Comparison of ENCODE assay signal across 9 mouse cellular contexts in the genomic region with DNA sequence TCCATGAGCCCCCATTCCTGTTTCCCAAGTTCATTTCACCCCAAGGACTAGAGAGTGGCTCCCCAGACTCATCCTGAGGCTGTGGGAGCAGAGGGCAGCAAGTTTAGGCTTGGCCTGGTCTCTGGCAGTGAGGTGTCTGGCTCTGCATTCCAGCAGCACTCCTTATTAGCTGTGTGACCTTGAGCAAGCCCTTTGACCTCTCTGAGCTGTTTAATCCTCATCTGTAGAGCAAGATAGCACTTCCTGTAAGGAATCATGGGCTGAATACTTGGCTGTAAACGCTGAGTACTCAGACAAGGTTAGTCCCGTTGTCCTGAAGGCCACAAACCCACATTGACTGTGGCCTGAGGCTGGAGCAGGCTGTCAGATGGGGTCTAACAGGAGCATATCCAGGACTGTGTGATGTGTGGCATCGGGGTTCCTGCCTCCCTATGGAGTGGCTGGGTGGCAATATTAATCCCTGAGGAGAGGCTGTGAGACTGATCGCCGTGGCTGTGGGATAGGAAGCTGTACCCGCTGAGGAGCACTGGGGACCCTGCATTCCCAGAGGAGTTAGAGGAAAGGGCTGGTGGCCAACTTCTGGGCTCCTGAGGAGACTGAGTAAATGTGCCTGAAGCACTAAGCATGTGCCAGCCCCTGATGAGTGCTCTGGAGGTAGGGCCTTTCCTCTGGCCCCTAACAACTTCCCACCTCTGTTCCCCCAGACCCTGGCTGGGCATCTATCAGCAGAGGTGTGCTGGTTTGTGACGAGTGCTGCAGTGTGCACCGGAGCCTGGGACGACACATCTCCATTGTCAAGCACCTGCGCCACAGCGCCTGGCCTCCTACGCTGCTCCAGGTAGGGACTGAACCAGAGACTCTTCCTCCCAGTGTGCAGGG. TPM values are rescaled to one million over a fixed set of nuclear protein-coding genes. Genes with fewer than 3 reads are reported as not detected.
DNase-seq lines count a peak whose midpoint lies in the region; ATAC-seq and TF ChIP-seq lines count a peak whose summit lies in the region.
"Had no signal": no experiment of that assay in that cellular context is flagged by ENCODE, and none has a peak within 500 bp of the region (broad histone marks: within the 10 kb centered on the region; RNA-seq: fewer than 3 reads in every experiment).

No protein-coding gene starts in this region.

- H3K27ac ChIP-seq in kidney, embryonic 15.5 days = peak overlapping the region; percentile 86
- H3K27ac ChIP-seq in forebrain, embryonic 14.5 days (ENCODE audit: low read depth, low read length) = peak overlapping the region; percentile 21; the same call in 1 of the 2 replicates
- peak overlapping the region; percentile 31 for H3K27ac ChIP-seq in liver, embryonic 13.5 days
- H3K27ac ChIP-seq in thymus, adult 2 months (ENCODE audit: control insufficient read depth, insufficient read depth, low read length) = no peak overlapping the region

- 82% methylated on average over 12 of the region's 12 CpGs for WGBS in kidney, embryonic 15.5 days
- 79% methylated on average over 12 of the region's 12 CpGs for WGBS in forebrain, embryonic 14.5 days
- WGBS in liver, embryonic 13.5 days (ENCODE audit: insufficient replicate concordance) = 83% methylated on average over 12 of the region's 12 CpGs
- 93% methylated on average over 12 of the region's 12 CpGs for WGBS in thymus, adult 2 months

- no peak overlapping the region for H3K4me2 ChIP-seq in kidney, embryonic 15.5 days
- no peak overlapping the region for H3K4me2 ChIP-seq in forebrain, embryonic 14.5 days (ENCODE audit: low read length)
- H3K4me2 ChIP-seq in liver, embryonic 13.5 days = no peak overlapping the region

- no peaks in the 10 kb centered on the region for H3K9me3 ChIP-seq in kidney, embryonic 15.5 days (replicated peaks)
- H3K9me3 ChIP-seq in forebrain, embryonic 14.5 days (replicated peaks; ENCODE audit: control insufficient read depth, low read length) = no peaks in the 10 kb centered on the region
- no peaks in the 10 kb centered on the region for H3K9me3 ChIP-seq in liver, embryonic 13.5 days (replicated peaks)

- no peak for TF ChIP-seq CTCF in thymus, adult 2 months (IDR thresholded peaks at IDR 0.05; ENCODE audit: borderline replicate concordance, control insufficient read depth, extremely low read depth, insufficient read depth, low read length, poor library complexity)

- H3K36me3 ChIP-seq in kidney, embryonic 15.5 days = peaks cover 46% of the 10 kb centered on the region
- H3K36me3 ChIP-seq in forebrain, embryonic 14.5 days (ENCODE audit: control insufficient read depth, insufficient read depth, low read length) = peaks cover 44% of the 10 kb centered on the region
- H3K36me3 ChIP-seq in liver, embryonic 13.5 days = peaks cover 27% of the 10 kb centered on the region
- peaks cover 10% of the 10 kb centered on the region for H3K36me3 ChIP-seq in thymus, adult 2 months (ENCODE audit: control insufficient read depth, insufficient read depth, low read length)

- no peak overlapping the region for H3K9ac ChIP-seq in kidney, embryonic 15.5 days
- H3K9ac ChIP-seq in forebrain, embryonic 14.5 days (ENCODE audit: low read length) = no peak overlapping the region
- no peak overlapping the region for H3K9ac ChIP-seq in liver, embryonic 13.5 days

- H3K4me3 ChIP-seq in kidney, embryonic 15.5 days (replicated peaks) = no peak overlapping the region
- no peak overlapping the region for H3K4me3 ChIP-seq in forebrain, embryonic 14.5 days (ENCODE audit: low read depth, low read length)
- no peak overlapping the region for H3K4me3 ChIP-seq in liver, embryonic 13.5 days (replicated peaks)
- no peak overlapping the region for H3K4me3 ChIP-seq in thymus, adult 2 months (ENCODE audit: control insufficient read depth, insufficient read depth, low read length)
- H3K4me3 ChIP-seq: myocyte had no signal

- no peak for TF ChIP-seq POLR2A in thymus, adult 2 months (IDR thresholded peaks at IDR 0.05; ENCODE audit: control insufficient read depth, extremely low read depth, insufficient read depth, low read length, poor library complexity)

- peaks cover 70% of the 10 kb centered on the region for H3K4me1 ChIP-seq in kidney, embryonic 15.5 days
- H3K4me1 ChIP-seq in forebrain, embryonic 14.5 days (ENCODE audit: control insufficient read depth, insufficient read depth, low read length) = peaks cover 18% of the 10 kb centered on the region
- H3K4me1 ChIP-seq in liver, embryonic 13.5 days (replicated peaks) = peaks cover 56% of the 10 kb centered on the region
- peaks cover 11% of the 10 kb centered on the region for H3K4me1 ChIP-seq in thymus, adult 2 months (replicated peaks; ENCODE audit: control insufficient read depth, insufficient read depth, low read length)

- no peaks in the 10 kb centered on the region for H3K27me3 ChIP-seq in kidney, embryonic 15.5 days
- no peaks in the 10 kb centered on the region for H3K27me3 ChIP-seq in forebrain, embryonic 14.5 days (replicated peaks; ENCODE audit: control insufficient read depth, insufficient read depth, low read length)
- no peaks in the 10 kb centered on the region for H3K27me3 ChIP-seq in liver, embryonic 13.5 days
- no peaks in the 10 kb centered on the region for H3K27me3 ChIP-seq in thymus, adult 2 months (ENCODE audit: control insufficient read depth, insufficient read depth, low read length)

- no peak for ATAC-seq in kidney, embryonic 15.5 days (replicated peaks; ENCODE audit: low FRiP score)
- ATAC-seq in forebrain, embryonic 14.5 days = no peak
- no peak for ATAC-seq in liver, embryonic 13.5 days (ENCODE audit: low read depth)

- DNase-seq in kidney, postnatal 36 days = no peak
- peak; percentile 59 for DNase-seq in cerebellum, adult 9-10 months
- DNase-seq in forebrain, embryonic 14.5 days (ENCODE audit: low spot score) = no peak
- no peak for DNase-seq in liver, embryonic 13.5 days
- no peak for DNase-seq in thymus, adult 2 months
- DNase-seq in spleen, postnatal 10 days (ENCODE audit: low spot score in 2 of 2) = no peak
- DNase-seq: adrenal gland, postnatal 10 days had no signal

RNA-seq across cellular contexts. Expression of a gene that starts 5.1 kb away (rescaled TPM):
- 9.7 and 12.6 TPM in 2 replicates for polyA plus RNA-seq in kidney, embryonic 15.5 days (2015; fragmentation: Nextera tagmentation; extraction: Ambion mirVana)
- 16.3 and 18.7 TPM in 2 replicates for polyA plus RNA-seq in forebrain, embryonic 14.5 days (2014; fragmentation: Nextera tagmentation; extraction: Ambion mirVana)
- polyA plus RNA-seq in liver, embryonic 13.5 days (2015; fragmentation: Nextera tagmentation; extraction: Ambion mirVana) = 1.8 and 1.9 TPM in 2 replicates
- 99.0 and 100 TPM in 2 replicates for polyA plus RNA-seq in thymus, adult 2 months (2012; rRNA removed)

RNA-seq across cellular contexts. Expression of a gene that starts 9.0 kb away (rescaled TPM):
- 5.3 and 6.9 TPM in 2 replicates for polyA plus RNA-seq in kidney, embryonic 15.5 days (2015; fragmentation: Nextera tagmentation; extraction: Ambion mirVana)
- polyA plus RNA-seq in forebrain, embryonic 14.5 days (2014; fragmentation: Nextera tagmentation; extraction: Ambion mirVana) = 25.3 and 32.7 TPM in 2 replicates
- 0.81 and 1.0 TPM in 2 replicates for polyA plus RNA-seq in liver, embryonic 13.5 days (2015; fragmentation: Nextera tagmentation; extraction: Ambion mirVana)
- polyA plus RNA-seq in thymus, adult 2 months (2012; rRNA removed) = 47.4 and 52.7 TPM in 2 replicates

RNA-seq across cellular contexts. Expression of a gene that starts 16.4 kb away (rescaled TPM):
- 1.9 TPM in 2 replicates for polyA plus RNA-seq in kidney, embryonic 15.5 days (2015; fragmentation: Nextera tagmentation; extraction: Ambion mirVana)
- 1.2 and 1.8 TPM in 2 replicates for polyA plus RNA-seq in forebrain, embryonic 14.5 days (2014; fragmentation: Nextera tagmentation; extraction: Ambion mirVana)
- 3.4 and 3.8 TPM in 2 replicates for polyA plus RNA-seq in liver, embryonic 13.5 days (2015; fragmentation: Nextera tagmentation; extraction: Ambion mirVana)
- polyA plus RNA-seq in thymus, adult 2 months (2012; rRNA removed) = 14.2 and 18.9 TPM in 2 replicates

RNA-seq across cellular contexts. Expression of a gene that starts 17.3 kb away (rescaled TPM):
- 34.8 and 41.2 TPM in 2 replicates for polyA plus RNA-seq in kidney, embryonic 15.5 days (2015; fragmentation: Nextera tagmentation; extraction: Ambion mirVana)
- polyA plus RNA-seq in forebrain, embryonic 14.5 days (2014; fragmentation: Nextera tagmentation; extraction: Ambion mirVana) = 16.3 and 16.6 TPM in 2 replicates
- 5.1 and 5.5 TPM in 2 replicates for polyA plus RNA-seq in liver, embryonic 13.5 days (2015; fragmentation: Nextera tagmentation; extraction: Ambion mirVana)
- 72.7 and 74.2 TPM in 2 replicates for polyA plus RNA-seq in thymus, adult 2 months (2012; rRNA removed)

RNA-seq across cellular contexts. Expression of a gene that starts 20.5 kb away (rescaled TPM):
- polyA plus RNA-seq in kidney, embryonic 15.5 days (2015; fragmentation: Nextera tagmentation; extraction: Ambion mirVana) = 0.27 TPM in 1 of 2 replicates, not detected in the other
- polyA plus RNA-seq in forebrain, embryonic 14.5 days (2014; fragmentation: Nextera tagmentation; extraction: Ambion mirVana) = not detected in 2 replicates
- 0.10 TPM in 1 of 2 replicates, not detected in the other for polyA plus RNA-seq in liver, embryonic 13.5 days (2015; fragmentation: Nextera tagmentation; extraction: Ambion mirVana)
- 3.2 and 3.6 TPM in 2 replicates for polyA plus RNA-seq in thymus, adult 2 months (2012; rRNA removed)
- polyA plus RNA-seq: myocyte had no signal
